Mouse (Mus musculus) liver, embryonic 14.5 days (tissue): ENCODE data around the gene Fkbp8.

Experiments used
- CTCF ChIP-seq: IDR thresholded peaks from 2 replicates; pipeline ENCODE4 v1.5.1; 2016; ENCODE audit warnings: antibody characterized with exemption, low read depth, control low read depth
- EP300 ChIP-seq: IDR thresholded peaks from 2 replicates; pipeline ENCODE4 v1.6.1; 2016; ENCODE audit warnings: antibody characterized with exemption, low read depth

GRCm38 (mm10) chr8:70546412-70546811, 18.9 kb downstream of the Fkbp8 start:
- no peak for TF ChIP-seq CTCF
- TF ChIP-seq EP300 = no peak
